Mouse (Mus musculus) right cerebral cortex, postnatal 14 days (tissue): Measurements from ENCODE around the gene Ncoa3.

Experiments used
- DNase-seq: peaks from one replicate; pipeline ENCODE4 v3.0.0; 2022

Ncoa3 gene

DNA sequence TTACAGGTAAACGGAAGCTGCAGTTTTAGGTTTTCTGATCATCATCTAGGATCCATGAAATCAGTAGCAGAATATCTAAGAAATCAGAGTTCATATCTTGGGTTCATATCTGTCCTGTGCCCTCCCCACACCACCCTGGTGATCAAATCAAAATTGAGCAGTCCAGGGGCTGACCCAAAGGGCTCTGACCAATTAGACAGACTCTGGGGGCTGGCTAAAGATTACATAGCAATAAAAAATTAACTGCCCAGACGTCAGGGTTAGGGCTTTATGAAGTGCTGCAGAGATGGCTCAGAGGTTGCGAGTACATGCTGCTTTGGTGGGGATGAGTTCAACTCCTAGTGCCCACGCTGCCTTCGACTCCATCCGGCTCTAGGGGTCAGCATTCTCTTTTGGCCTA, 14.6 kb downstream of the Ncoa3 start:
- DNase-seq, result no peak

DNA sequence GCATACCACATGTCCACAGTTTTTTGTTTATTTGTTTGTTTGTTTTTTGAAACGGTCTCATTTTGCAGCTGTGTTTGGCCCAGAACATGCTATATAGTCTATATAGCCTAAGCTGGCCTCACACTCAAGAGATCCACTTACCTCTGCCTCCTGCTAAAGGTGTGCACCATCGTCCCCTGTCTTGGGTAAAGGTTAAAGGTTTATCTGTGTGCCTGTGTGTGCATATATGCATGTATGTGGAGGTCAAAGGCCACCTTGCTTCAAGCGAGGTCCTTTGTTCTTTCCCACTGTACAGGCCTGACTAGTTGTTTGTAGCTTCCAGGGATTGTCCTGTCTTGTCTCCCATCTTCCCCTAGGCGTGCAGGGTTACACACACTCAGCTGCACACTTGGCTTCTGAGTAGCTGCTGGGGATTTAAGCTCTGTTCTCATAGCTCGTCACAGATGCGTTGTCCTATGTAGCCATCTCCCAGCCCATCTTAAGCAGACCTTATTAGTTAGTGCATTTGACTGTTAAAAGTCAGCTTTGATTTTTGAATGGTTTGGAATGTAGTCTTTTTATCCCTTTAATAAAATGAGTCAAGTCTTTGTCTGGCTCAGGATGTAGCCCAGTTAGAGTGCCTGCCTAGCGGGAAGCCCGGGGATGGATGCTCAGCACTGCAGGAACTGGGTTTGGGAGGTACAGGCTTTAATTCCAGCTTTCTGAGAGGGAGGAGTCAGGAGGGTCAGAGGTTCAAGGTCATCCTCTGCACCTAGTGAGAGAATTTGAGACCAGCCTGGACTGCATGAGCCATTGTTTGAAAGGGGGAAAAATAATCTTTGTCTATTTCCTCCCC, 16.3 kb downstream of the Ncoa3 start:
- DNase-seq, result no peak

DNA sequence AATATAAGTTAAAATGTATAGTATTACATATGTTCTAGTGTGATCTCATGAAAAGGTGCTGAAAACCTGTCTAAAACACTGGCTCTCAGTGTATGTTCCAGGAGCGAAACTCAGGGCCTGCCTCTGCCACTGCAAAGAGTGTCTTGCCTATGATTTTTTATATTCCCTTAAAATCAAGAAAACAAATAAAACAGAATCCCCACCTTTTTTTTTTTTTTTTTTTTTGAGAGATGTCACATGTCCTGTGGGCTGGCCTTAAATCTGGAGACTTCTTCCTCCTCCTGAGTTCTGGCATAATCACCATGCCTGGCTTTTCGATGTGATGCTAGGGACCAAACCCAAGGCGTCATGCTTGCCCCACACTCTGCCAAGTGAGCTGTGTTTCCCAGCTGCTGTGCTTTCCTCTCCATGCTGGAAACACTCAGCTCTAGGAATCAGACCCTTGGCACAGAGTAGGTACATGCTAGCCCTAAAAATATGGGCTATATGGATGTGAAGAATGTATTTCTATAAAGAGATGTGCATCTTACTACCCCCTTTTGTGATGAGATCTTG, 17.0 kb downstream of the Ncoa3 start:
- no peak for DNase-seq

DNA sequence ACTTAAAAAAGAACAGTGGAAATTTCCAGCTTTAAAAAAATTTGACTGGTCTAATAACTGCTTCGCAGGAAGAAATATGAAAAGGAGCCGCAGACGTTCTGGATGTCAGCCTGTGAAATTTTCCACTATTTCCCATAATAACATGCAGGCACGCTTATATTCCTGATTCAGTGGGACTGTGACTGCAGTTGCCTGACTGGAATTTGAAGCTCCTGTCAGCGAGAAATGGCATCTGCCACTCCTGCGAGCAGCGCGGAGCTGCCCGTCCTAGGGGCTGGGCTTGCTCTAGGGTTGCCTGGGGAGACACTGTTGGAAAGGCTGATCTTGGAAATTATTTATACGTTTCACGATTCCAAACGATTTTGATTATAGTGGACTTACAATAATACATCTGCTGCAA, 17.9 kb downstream of the Ncoa3 start:
- no peak for DNase-seq

DNA sequence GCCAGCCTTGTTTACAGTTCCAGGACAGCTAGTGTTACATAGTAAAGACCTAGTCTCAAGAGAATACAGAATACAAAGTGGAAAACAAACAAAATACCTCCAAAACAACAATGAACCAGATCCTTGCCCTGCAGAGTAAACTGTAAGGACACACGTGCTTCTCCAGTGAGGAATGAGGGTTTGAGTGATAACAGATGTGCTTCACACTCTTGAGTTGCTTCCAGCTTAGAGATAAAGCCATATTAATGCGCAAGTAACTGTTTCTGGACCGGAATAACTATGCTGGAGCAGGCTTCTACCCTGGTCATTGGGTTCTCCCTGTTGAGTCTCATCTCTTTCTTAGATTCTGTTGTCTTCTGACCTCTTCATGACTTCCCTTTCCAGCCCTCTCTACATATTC, 19.0 kb downstream of the Ncoa3 start:
- no peak for DNase-seq

DNA sequence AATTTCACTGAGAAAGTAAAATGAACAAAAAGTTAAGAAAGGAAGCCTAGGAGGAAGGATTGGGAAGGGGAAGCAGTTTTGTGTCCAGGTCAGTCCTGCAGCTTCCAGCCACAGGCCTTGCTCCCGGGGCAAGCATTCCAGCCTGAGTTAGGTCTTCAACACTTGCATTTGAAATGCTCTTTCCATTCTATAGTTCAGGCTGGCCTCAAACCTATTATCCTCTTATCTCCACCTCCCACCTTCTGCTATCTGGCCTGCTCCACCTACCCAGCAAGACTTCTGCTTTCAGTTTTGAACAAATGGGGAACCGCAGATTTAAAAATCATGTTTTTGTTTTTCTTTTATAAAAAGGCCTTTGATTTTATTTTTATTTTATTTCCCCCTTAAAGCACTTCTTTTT, 19.7 kb downstream of the Ncoa3 start:
- DNase-seq, result no peak

DNA sequence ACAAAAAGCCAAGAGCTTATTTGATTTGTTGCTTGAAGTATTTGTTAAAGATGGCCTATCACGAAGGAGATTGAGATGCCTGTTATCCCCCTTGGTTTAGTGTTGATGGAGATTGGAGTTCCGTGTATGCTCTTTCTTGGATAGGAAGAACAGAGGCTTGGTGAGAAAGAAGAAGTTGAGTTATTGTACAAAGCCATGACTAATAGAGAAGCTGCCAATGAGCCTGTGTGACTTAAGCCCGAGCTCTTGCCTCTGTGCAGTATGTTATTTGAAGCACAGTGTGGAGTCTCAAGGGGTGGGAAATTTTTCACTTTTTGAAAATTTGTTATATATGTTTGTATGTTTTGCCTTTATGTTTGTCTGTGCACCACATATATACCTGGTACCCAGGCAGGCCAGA, 26.3 kb downstream of the Ncoa3 start:
- no peak for DNase-seq

DNA sequence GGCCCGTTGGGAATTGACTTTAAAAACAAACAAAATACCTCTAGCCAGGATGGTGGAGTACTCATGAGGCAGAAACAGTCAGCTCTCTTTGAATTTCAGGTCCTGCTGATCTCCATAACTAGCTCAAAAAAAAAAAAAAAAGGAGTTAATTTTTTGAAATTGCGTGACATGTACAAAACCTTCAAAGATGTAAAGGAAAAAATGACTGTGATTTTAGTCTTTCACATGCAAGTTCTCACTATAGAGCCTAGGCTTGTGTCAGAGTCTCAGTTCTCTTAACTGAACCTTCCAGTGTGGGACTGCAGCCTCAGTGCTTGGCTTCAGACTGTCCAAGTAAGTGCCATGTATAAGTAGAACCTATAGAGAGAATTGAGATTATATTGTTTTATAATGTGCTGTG, 27.6 kb downstream of the Ncoa3 start:
- DNase-seq, result no peak

DNA sequence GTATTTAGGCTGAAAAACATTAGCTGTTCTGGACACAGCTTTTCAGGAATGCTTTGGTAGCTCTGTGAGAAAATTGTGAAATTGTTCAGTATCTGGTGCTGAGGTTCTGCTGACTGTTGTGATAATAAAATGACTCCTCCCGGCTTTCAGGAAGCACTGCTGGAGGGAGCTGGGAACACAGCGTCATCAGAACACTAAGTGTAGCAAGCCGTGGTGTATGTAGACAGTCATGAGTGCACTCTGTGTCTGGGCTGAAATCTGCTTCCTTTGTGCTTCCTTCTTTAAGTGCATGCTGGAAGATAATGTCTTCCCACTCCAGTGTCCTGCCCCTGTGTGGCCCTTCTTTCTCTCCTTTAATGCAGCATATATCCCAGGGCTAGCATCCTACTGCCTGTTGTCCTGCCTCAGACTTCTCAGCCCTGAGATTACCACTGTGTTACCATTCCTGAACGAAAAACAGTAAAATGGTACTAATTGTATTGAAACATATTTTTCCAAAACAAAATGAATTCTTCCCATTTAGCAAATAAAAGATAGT, 28.7 kb downstream of the Ncoa3 start:
- no peak for DNase-seq

DNA sequence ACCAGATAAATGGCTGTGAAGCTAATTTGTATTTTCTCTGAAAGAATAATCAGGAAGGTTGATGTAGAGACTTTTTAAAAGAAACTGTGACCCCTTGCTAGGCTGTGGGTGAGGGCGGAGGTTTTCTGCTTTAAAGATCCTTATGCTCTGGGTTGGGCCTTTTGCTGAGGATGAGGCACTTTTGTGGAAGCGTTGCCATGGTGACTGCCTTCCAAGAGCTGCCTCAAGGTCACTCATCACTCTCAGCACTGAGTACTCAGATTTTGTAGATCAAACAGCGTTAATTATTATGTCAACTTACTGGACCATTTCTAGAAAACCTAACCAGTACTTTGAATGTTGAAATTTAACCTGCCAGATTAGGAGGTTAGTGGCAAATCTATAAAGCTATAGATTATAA, 29.2 kb downstream of the Ncoa3 start:
- no peak for DNase-seq

DNA sequence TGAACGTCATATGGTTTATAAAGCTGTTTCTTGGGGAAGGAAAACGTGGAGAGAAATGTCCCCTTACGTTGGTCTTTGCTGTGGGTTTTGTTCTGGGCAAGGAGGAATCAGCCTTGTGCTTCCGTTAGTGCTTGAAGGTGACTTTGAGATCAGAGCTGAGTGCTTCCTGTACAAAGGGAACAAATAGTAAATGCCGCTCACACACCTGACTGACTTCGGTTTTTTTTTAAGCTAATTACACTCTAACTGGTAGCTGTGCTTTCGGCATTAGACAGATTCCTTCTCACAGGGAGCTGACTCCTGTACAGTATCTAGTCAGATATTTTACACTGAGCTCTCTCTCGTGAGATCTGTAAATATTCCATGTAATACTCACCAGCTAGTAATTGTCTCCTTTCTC, 29.9 kb downstream of the Ncoa3 start:
- no peak for DNase-seq

DNA sequence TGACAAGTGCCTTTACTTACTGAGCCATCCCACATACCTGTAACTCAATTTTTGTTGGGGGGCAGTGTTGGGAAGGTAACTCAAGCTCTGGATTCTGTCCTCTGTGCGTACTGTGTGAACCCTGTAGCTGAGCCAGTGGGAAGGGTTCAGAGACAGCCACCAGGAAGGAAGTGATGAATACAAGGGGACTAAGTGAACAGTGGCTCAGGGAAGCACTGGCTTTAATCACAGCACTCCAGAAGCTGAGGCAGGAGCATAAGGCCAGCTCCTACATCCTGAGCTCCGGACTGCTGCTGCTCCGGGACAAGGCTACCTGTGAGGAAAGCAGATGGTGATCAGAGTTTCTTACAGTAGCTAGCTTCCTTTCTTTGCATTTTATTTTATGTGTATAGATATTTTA, 31.6 kb downstream of the Ncoa3 start:
- no peak for DNase-seq

DNA sequence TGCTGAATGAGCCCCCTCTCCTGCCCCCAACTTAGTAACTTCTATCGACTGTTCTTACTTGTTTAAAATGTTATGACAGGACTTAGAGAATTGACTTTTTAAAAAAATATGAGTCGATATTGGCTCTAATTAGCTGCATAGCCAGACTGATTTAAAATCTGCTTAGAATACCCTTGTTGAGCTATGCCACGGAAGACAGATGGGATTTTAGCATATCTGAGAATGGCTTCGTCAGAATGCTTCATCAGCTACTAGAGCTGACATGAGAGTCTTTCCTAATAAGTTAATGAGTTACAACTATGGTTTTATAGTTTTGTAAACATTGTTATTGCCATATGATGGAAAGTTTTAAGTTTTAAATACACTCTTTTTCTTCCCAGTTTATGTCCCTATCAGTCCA, 32.2 kb downstream of the Ncoa3 start:
- no peak for DNase-seq

DNA sequence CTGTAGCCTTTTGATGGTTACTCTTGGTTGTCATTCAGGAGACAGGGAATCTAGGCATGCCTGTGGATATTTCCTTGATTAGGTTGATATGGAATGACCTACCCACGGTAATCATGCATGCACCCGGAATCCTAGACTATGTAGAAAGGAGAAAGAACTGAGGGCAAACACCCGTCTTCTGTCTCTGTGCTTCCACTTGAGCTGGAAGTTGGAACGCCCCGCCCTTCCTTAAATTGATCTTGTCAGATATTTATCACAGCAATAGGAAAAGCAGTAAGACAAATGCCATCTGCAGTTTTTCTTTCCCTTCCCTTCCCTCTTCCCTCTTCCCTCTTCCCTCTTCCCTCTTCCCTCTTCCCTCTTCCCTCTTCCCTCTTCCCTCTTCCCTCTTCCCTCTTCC, 33.5 kb downstream of the Ncoa3 start:
- no peak for DNase-seq

DNA sequence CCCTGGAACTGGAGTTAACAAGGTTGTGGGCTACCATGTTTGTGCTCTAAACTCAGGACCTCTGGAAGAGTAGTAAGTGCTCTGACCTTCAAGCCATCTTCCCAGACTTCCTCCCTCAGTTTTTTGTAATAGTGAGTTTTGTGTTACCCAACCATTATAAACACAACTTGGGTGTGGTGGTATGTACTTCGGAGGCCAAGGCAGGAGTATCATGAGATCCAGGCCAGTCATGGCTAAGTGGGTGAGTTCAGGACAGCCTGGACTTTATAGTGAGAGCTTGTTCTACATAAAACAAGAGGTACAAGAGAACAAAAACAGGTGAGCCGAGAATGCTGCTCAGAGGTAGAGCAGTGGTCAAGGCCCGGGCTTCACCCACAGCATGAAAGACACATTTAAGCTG, 35.4 kb downstream of the Ncoa3 start:
- no peak for DNase-seq

DNA sequence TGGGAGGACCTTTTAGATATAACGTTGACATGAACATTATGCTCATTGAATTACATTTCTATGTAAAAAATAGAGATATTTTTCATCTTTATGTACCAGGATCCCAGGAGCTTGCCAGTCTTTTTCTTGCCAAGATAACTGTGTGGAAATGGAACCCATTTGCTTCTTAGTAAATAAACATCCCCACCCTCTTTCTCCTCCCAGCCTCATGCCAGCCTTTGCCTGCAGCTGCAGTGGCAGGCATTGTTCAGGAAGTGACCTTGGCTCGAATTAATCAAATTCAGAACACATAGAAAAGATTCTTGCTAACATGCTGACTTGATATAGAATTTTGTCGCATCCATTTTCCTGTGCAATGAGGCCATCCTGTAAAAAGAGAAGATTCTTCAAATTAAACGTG, 36.8 kb downstream of the Ncoa3 start:
- DNase-seq, result no peak

DNA sequence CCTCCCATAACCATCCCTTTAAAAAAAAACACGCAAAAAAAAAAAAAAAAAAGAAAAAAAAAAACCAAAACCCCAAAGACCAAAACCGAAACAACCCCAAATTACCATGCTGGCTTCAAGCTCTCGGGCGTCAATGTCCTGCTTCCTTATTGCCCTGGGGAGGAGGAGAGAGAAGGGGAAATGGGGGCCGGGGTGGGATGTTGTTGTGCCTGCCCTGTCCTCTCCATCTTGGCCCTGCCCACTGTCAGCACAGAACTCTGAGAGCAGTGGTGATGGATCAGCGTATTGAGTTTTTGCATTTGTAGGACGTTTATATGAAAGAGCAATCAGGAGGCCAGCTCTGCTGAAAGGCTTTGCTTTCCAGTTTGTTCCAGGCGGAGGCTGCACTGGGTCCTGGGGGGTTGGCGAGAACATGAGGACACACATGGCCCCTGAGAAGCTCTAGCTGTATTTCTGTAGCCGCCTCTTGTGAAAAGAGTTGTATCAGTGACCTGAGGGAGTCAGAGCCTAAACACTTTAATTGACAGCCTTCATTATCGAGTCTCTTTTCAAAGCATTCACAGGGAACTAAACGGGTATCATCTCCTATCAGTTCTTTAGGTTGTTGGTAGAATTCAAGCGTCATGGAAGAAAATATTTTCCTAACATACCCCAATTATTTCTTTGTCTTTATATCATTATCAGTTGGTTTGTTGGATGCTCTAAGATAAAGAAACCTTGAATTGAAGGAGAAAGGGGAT, 38.0 kb downstream of the Ncoa3 start:
- no peak for DNase-seq

DNA sequence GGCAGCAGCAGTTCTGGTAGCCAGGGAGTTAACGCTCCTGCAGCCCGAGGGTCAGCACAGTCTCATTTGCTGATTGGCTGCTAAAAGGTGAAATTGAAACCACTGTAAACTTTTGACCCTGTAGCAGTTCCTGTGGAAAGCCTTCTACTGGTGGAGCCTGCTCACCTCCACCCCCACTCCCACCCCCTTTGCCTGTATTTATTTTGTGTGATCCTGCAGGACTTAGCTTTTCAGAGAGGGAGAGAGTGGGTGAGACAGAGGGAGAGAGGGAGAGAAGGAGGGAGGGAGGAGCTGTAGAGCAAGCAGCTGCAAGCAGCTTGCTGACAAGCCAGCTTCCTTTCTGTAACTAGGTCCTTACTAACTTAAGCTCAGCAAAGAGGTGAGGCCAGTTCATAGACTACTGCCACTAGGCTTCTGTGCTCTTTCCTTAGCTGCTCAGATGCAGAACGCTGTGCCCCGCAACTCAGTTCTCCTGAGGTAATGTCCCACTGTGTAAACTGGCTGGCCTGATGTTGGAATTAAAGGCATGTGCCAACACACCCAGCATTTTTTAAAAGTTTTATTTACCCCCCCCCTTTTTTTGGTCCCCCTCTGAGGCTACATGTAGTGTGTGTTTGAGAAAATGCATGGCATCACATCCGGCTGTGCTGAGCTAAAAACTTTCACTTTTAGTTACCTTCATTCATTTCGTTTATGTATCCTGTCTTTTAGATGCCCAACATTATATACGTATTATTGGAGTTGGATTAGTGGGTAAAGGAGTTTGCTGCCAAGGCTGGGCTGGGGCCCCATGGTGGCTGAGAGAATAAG, 38.9 kb downstream of the Ncoa3 start:
- DNase-seq, result no peak

DNA sequence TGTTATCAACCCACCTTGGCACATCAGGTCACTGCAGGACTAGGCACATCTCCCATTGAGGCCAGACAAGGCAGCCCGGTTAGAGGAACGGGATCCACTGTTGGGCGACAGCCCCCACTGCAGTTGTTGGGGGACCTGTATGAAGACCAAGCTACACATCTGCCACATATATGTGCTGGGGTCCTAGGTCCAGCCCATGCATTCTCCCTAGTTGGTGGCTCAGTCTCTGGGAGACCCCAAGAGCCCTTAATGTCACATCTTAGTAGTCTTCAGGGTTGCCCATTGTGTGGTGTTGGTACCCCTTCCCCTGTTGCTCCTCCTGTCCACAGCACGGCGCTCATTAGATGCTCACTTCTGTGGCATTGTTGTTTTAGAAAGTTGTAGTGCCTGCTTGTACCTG, 40.2 kb downstream of the Ncoa3 start:
- no peak for DNase-seq

DNA sequence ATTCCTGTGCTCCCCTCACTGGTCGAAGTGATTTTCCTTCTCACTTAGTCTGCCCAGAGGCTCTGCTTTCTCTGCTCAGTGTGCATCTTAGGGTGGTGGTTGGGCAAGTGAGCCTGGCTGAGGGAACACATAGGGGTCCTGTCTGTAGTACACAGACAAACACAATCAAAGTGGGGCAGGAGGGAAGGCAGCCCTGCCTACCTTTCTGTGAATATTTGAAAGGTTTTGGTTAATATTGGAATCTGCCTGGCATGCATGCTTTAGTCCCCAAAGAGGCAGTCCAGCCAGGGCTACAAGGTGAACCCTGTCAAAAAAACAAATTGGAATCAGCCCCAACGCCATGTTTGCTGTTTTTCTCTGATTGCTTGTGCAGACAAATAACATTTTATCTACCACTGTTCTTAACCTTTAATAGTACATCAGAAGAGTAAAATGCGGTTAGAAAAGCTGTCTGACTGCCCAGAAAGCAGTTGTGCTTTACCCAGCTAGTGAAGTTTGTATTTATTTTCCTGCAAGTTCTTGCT, 42.6 kb downstream of the Ncoa3 start:
- no peak for DNase-seq

DNA sequence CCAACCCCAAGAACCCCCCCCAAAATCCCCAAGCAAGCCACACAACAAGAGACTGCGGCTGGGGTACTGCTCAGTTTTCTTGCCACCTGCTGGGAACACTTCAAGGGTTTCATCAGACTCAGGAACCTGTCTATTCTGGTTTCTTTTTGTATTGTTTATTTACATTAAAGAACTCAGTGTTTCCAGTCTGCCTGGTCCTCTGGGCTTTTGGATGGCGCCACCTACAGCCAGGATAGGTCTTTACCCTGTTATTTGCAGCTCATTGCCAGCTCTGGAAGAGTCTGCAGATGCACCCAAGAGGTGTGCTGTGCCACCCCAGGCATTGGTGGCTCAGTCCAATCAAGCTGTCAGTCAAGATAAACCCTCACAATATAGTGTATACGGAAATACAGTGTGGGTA, 43.3 kb downstream of the Ncoa3 start:
- DNase-seq, result no peak

DNA sequence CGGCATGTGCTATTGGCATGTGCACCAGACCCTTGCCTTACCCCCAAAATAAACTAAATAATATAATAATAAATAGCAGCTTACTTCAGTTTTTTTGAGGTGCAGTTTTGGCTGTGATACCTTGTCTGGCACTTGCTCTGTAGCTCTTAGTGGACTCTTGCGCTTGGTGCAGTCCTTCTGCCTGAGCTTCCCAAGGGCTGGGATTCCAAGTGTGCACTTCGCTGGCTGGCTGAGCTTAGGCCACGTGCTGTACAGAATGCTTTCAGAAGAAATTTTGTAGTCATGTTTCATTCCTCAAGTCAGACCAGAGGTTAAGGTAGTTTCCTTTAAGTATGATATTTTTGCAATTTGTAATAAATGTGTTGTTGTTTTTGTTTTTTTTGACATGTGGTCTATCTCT, 47.2 kb downstream of the Ncoa3 start:
- DNase-seq, result no peak

DNA sequence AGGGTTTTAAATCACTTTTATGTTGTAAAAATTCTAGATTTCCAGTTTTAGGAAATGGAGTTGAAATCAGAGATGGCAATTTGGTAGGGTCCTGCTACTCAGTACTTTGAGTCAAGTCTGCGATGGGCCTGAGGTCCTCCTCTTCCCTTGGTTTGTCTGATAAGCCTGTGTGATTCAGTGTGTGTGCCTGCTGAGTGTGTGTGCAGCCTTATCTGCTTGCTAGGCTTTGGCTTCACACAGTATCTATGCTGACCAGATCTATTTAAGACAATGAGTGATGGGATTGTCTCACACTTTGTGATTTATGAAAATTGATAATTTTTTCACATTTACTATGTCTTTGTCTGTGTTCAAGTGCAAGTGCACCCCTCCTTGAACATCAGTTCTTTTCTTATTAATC, 50.1 kb downstream of the Ncoa3 start:
- no peak for DNase-seq
